ENCODE assay signal across 20 mouse cellular contexts in the genomic region with DNA sequence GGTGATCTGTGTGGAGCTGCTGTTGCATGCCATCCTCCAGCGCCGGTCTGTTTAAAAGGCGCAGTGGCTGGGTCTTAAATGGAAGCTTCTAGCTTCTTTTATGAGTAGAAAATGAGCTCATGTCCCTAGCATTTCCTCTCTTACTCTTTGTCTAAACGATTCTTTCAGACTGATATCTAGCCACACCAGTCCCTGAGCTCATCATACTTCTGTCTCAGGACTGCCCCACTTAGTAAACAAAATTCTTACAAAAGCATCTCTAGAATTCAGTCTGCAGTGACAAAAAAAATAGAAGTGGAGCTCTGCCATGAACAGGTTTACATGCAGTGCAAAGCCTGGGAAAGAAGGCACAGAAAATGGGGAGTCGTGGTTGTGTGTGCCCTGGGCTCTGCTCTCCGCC.
A peak's percentile ranks its signal among the peaks of the same experiment; 100 is the strongest.
DNase-seq lines count a peak whose midpoint lies in the region; ATAC-seq and TF ChIP-seq lines count a peak whose summit lies in the region.
"Had no signal": no experiment of that assay in that cellular context is flagged by ENCODE, and none has a peak within 500 bp of the region (broad histone marks: within the 10 kb centered on the region; RNA-seq: fewer than 3 reads in every experiment).

No protein-coding gene starts in this region.

- peaks cover 3% of the 10 kb centered on the region; the same call in 1 of the 2 replicates for H3K9me3 ChIP-seq in heart, embryonic 14.5 days (ENCODE audit: control insufficient read depth, low read length)
- no peaks in the 10 kb centered on the region; the same call in 1 of the 2 replicates for H3K9me3 ChIP-seq in lung, embryonic 14.5 days (ENCODE audit: low read depth, low read length)
- H3K9me3 ChIP-seq: hindbrain, embryonic 13.5 days; limb, embryonic 15.5 days; midbrain, embryonic 12.5 days; neural tube, embryonic 15.5 days had no signal

- ATAC-seq in heart, embryonic 14.5 days (ENCODE audit: insufficient number of reproducible peaks, insufficient read depth, low FRiP score, low read depth), result no peak
- ATAC-seq in lung, embryonic 14.5 days (ENCODE audit: insufficient read depth), result no peak
- ATAC-seq: forebrain, embryonic 14.5 days had no signal

- H3K4me3 ChIP-seq in gastrocnemius, adult 2 months, result no peak overlapping the region
- no peak overlapping the region for H3K4me3 ChIP-seq in heart, embryonic 14.5 days (ENCODE audit: control insufficient read depth in 1 of 2, insufficient read depth in 1 of 2, low read depth in 1 of 2, low read length in 2 of 2)
- H3K4me3 ChIP-seq in lung, embryonic 14.5 days (ENCODE audit: low read depth, low read length), result no peak overlapping the region
- H3K4me3 ChIP-seq in lung, adult 2 months (replicated peaks; ENCODE audit: extremely low read depth, low read depth, low read length), result no peak overlapping the region
- H3K4me3 ChIP-seq: hindbrain, embryonic 13.5 days; limb, embryonic 15.5 days; midbrain, embryonic 12.5 days; neural tube, embryonic 15.5 days had no signal

- no peaks in the 10 kb centered on the region for H3K27me3 ChIP-seq in heart, embryonic 14.5 days (ENCODE audit: control insufficient read depth, insufficient read depth, low read length)
- H3K27me3 ChIP-seq in lung, embryonic 14.5 days (ENCODE audit: insufficient read depth, low read length), result no peaks in the 10 kb centered on the region
- H3K27me3 ChIP-seq: hindbrain, embryonic 13.5 days; limb, embryonic 15.5 days; midbrain, embryonic 12.5 days; neural tube, embryonic 15.5 days had no signal

- intact Hi-C loops in gastrocnemius, adult 2 months (cut with DNase I), result no loop called here

- WGBS in heart, embryonic 14.5 days, result 56% methylated on average over 6 of the region's 6 CpGs
- WGBS in lung, embryonic 14.5 days, result 70% methylated on average over 6 of the region's 6 CpGs
- 57% methylated on average over 6 of the region's 6 CpGs for WGBS in lung, adult 2 months

- H3K9ac ChIP-seq in heart, embryonic 14.5 days (ENCODE audit: low read length), result no peak overlapping the region
- H3K9ac ChIP-seq in lung, embryonic 14.5 days, result no peak overlapping the region
- H3K9ac ChIP-seq: hindbrain, embryonic 13.5 days; limb, embryonic 15.5 days; midbrain, embryonic 12.5 days; neural tube, embryonic 15.5 days had no signal

- no peak for TF ChIP-seq CTCF in gastrocnemius, adult 2 months (IDR thresholded peaks at IDR 0.05)
- no peak for TF ChIP-seq CTCF in lung, embryonic 14.5 days (IDR thresholded peaks at IDR 0.05; ENCODE audit: low read depth)
- no peak for TF ChIP-seq CTCF in lung, adult 2 months (IDR thresholded peaks at IDR 0.05; ENCODE audit: insufficient read depth, low read length)

- no peaks in the 10 kb centered on the region for H3K36me3 ChIP-seq in heart, embryonic 14.5 days (ENCODE audit: control insufficient read depth, insufficient read depth, low read length)
- H3K36me3 ChIP-seq in lung, embryonic 14.5 days (ENCODE audit: insufficient read depth), result no peaks in the 10 kb centered on the region
- H3K36me3 ChIP-seq: hindbrain, embryonic 13.5 days; limb, embryonic 15.5 days; midbrain, embryonic 12.5 days; neural tube, embryonic 15.5 days had no signal

- peaks cover 20 to 48% of the 10 kb centered on the region in 2 experiments for H3K4me1 ChIP-seq in heart, embryonic 14.5 days (ENCODE audit: control insufficient read depth in 2 of 2, insufficient read depth in 2 of 2, low read length in 2 of 2)
- H3K4me1 ChIP-seq in lung, embryonic 14.5 days (ENCODE audit: insufficient read depth), result peaks cover 14% of the 10 kb centered on the region
- H3K4me1 ChIP-seq in lung, adult 2 months (ENCODE audit: control insufficient read depth, insufficient read depth, low read length), result peaks cover 5% of the 10 kb centered on the region
- H3K4me1 ChIP-seq: hindbrain, embryonic 13.5 days; midbrain, embryonic 12.5 days; neural tube, embryonic 15.5 days had no signal

- peak overlapping the region; percentile 65 for H3K27ac ChIP-seq in gastrocnemius, adult 2 months
- peak overlapping the region; percentile 50 to 76; a peak in 3 of 4 replicates for H3K27ac ChIP-seq in heart, embryonic 14.5 days (replicated peaks in 1 of 2; ENCODE audit: control insufficient read depth in 1 of 2, insufficient read depth in 1 of 2, low read depth in 2 of 2, low read length in 2 of 2)
- H3K27ac ChIP-seq in lung, embryonic 14.5 days (ENCODE audit: low read depth), result peak overlapping the region; percentile 48; the same call in 1 of the 2 replicates
- H3K27ac ChIP-seq: hindbrain, embryonic 13.5 days; limb, embryonic 15.5 days; midbrain, embryonic 12.5 days; neural tube, embryonic 15.5 days had no signal

- TF ChIP-seq POLR2A in lung, adult 2 months (IDR thresholded peaks at IDR 0.05; ENCODE audit: borderline replicate concordance, extremely low read depth, low read depth, low read length), result no peak

- no peak for DNase-seq in gastrocnemius, adult 2 months
- DNase-seq in gastrocnemius, postnatal 25 days, result no peak
- DNase-seq in heart, adult 11 months, result no peak
- peak; percentile 14 for DNase-seq in lung, embryonic 14.5 days
- DNase-seq in lung, adult 2 months, result no peak
- peak; percentile 61 for DNase-seq in Muller cell, postnatal 12 days (ENCODE audit: inconsistent ontology term)
- DNase-seq: adrenal gland, postnatal 10 days; cerebellum, adult 9-10 months; kidney, adult 9 months; left cerebral cortex, postnatal 4 days; right cerebral cortex, adult 18-20 months; right cerebral cortex, postnatal 4 days; thymus, adult 18-20 months; thymus, postnatal 36 days had no signal

- no peak overlapping the region for H3K4me2 ChIP-seq in heart, embryonic 14.5 days (ENCODE audit: low read length)
- H3K4me2 ChIP-seq in lung, embryonic 14.5 days, result no peak overlapping the region
- H3K4me2 ChIP-seq: hindbrain, embryonic 13.5 days; limb, embryonic 15.5 days; midbrain, embryonic 12.5 days; neural tube, embryonic 15.5 days had no signal

Comparison
In these comparisons a context has a peak if more than half of its experiments do, and no peak if none do; other contexts are left out.
1. DNase-seq: peak in lung, embryonic 14.5 days (single experiment) and Muller cell, postnatal 12 days (single experiment); none in gastrocnemius, adult 2 months (single experiment), gastrocnemius, postnatal 25 days (single experiment), heart, adult 11 months (single experiment) and lung, adult 2 months (single experiment).
2. Peak in every context shown above with its lines, with median percentiles within 50 percentile points of each other: H3K27ac ChIP-seq.